Mouse (Mus musculus): ENCODE data around the gene Slc24a3. TPM values are rescaled to one million over a fixed set of nuclear protein-coding genes. Genes with fewer than 3 reads are reported as not detected.

The Slc24a3 gene
- total RNA-seq, 2 experiments from 2014 or later: 1.3 to 2.0 TPM

DNA sequence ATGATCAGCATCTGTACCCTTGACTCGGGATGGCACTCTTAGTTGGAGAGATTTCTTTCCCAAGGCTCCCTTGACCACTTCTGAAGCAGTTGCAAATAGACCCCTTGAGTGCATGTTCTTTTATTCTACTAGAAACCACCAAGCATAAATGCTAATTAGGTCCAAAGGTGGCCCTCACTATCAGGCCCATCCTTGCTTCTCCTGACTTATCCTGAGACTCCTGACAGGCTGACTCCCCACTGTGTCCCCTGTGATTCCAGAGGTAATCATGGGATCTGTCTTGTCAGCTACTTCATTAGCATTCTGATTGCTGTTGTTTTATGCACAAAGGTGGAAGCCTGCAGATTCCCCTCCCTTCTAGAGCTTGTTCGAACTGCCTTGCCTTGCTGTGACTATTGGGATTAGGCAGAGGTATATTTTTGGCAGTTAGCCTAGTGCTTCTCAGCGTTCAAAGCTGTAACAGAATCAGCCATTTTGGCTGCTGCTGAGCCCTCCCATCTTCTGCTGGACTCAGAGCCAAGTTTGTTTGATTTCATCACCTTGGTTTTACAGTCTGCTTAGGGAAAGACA lies 293.4 kb downstream of the Slc24a3 start:
- Histone ChIP-seq H3K4me3 (no peak overlapping the region), H3K27ac (no peak overlapping the region)
- intact Hi-C loops (cut with DNase I): no loop called here
- DNase-seq: no peak
- no peak for TF ChIP-seq CTCF (IDR thresholded peaks at IDR 0.05)

DNA sequence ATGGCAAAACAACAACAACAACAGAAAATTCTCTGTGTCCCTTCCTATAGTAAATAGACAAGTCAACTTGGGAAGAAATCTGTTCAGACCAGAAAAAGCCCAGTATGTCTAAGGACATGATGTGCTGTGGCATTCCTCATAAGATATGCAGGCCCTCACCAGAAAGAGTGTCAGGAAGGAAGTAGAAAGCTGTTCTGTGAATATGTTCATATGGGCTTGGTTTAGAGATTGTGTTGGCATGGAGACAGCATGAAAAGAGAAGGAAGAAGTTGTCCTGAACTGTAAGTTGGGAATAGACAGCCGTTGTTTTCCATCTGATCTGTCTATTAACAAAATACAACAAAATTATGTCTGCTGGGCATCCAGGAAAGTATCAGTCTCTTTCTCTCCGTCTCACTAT lies 294.7 kb downstream of the Slc24a3 start:
- DNase-seq: no peak
- intact Hi-C loops (cut with DNase I): no loop called here
- no peak overlapping the region for H3K27ac ChIP-seq
- no peak for TF ChIP-seq CTCF (IDR thresholded peaks at IDR 0.05)
- no peak overlapping the region for H3K4me3 ChIP-seq

DNA sequence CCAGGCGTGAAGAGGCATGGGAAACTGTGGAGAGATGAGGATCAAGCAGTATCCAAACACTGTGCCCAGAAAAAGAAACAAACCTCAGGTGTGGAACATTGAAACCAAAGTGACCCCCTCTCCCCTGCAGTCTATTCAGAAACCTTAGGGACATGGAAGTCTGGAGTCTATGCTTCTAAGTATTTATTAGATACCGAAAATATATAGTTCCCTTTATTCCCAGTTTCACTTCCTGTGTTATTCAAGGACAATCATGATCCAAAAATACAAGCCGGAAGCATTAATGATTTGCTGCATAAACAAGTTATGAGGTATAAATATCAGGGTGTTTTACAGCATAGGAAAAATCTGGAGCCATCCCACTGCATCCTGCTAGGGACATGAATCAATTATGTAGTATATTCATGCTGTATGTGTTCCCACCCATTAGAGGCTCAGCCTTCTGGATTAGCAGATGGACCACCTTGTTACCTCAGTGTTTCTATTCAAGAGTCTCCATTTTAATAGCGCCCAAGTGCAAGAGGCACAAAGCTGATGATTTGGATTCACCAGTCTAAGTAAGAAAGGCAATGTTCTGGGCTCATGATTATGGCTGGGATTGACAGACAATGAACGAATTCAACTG lies 301.3 kb downstream of the Slc24a3 start:
- no peak overlapping the region for H3K4me3 ChIP-seq
- no peak overlapping the region for H3K27ac ChIP-seq
- DNase-seq: no peak
- TF ChIP-seq CTCF (IDR thresholded peaks at IDR 0.05): no peak
- intact Hi-C loops (cut with DNase I): no loop called here

DNA sequence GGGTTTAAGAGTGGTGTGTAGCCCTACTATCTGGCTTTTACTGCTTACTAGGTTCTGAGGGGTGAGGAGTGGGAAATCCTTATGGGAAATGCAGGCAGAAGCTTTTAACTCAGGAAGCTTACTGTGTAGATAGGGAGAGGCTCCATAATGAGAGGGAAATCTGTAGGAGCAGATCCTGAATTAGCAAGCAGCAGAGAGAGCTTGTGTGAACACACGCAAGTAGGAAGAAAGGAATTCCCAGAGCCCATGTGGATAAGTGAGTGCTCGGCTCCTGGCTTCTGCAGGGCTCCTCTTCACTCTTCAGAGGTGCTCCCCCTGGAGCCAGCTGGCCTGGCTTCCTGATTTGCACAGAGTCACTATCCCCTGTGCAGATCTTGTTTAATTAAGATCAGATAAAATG lies 309.9 kb downstream of the Slc24a3 start:
- Histone ChIP-seq H3K27ac (no peak overlapping the region), H3K4me3 (no peak overlapping the region)
- no peak for TF ChIP-seq CTCF (IDR thresholded peaks at IDR 0.05)
- no peak for DNase-seq
- intact Hi-C loops (cut with DNase I): no loop called here

DNA sequence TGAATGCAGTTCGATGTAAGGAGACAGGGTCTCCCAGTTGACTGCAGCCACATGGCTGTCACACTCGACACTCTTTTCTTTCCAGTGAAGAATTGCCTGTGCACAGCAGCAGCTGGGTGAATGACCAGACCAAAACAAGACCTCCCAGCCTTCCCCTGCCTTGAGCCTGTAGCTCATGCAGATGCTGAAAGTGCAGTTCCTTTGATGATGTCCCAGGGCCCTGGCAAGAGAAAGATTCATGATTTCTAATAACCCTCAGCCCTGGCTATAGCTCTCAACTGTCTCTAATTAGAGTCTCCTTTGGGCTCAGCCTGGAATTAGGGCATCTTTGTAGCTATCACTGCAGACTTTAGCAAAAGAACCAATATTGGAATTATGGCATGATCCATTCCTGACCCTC lies 312.1 kb downstream of the Slc24a3 start:
- intact Hi-C loops (cut with DNase I): loop anchor here (10.0 kb wide), 1 partner anchor 1325 kb away; no protein-coding TSS in a partner anchor
- Histone ChIP-seq H3K27ac (no peak overlapping the region), H3K4me3 (no peak overlapping the region)
- no peak for TF ChIP-seq CTCF (IDR thresholded peaks at IDR 0.05)
- no peak for DNase-seq

DNA sequence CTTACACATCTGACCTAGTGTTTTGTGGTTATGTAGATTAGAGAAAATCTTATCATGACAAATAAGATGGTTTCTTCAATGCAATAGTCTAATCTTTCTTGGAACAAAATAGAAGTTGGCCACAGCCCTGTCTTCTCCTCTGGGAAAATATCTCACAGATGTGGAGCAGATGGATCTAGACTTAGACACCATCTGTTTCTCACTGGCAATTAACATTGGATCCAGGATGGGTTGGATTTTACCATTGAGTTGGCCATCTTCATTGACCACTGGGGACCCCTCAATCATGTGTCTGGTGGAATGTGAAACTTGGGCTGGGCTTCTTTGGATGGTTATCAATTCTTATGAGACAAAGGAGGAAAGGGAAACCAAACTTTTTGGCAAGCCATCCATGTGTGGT lies 332.7 kb downstream of the Slc24a3 start:
- no peak overlapping the region for H3K27ac ChIP-seq
- DNase-seq: peak; percentile 27
- no peak overlapping the region for H3K4me3 ChIP-seq
- no peak for TF ChIP-seq CTCF (IDR thresholded peaks at IDR 0.05)
- intact Hi-C loops (cut with DNase I): no loop called here

DNA sequence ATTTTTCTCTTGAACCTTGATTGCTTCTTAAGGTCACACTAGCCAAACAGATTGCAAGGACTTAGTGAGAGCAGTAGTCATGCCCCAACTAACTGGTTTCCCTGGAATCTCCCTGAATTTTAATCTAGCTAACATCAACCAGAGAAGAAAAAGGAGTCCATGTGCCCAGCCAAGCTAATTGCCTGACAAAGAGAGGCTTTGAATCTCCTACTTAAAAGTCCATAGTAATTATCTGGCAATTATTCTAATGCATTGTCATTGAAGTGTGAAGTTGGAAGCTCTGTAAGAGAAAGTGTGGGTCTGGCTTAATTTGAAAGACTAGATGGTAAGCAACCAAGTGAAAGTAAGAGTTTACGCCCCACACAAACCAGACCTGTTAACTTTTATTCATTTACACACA lies 333.9 kb downstream of the Slc24a3 start:
- no peak for TF ChIP-seq CTCF (IDR thresholded peaks at IDR 0.05)
- H3K27ac ChIP-seq: no peak overlapping the region
- no peak overlapping the region for H3K4me3 ChIP-seq
- no peak for DNase-seq
- intact Hi-C loops (cut with DNase I): no loop called here

DNA sequence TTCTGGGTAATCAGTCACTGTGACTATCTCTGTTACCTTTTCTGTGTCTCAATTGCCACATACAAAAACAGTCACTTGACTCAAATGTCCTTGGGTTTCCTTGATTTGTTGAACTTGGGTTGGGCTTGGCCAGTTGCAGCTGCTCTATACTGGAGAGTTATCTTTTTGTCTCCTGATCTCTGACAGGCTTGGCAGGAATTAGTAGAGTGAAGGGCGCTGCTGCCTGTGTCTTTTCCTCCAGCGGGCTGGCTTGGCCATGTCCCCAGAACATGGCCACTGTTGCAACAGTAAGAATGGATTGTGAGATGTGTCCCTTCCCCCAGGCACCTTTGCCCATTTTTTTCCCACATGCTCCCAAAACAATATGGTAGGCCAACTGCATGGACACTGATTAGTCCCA lies 340.1 kb downstream of the Slc24a3 start:
- TF ChIP-seq CTCF (IDR thresholded peaks at IDR 0.05): no peak
- intact Hi-C loops (cut with DNase I): no loop called here
- H3K27ac ChIP-seq: no peak overlapping the region
- H3K4me3 ChIP-seq: no peak overlapping the region
- no peak for DNase-seq

DNA sequence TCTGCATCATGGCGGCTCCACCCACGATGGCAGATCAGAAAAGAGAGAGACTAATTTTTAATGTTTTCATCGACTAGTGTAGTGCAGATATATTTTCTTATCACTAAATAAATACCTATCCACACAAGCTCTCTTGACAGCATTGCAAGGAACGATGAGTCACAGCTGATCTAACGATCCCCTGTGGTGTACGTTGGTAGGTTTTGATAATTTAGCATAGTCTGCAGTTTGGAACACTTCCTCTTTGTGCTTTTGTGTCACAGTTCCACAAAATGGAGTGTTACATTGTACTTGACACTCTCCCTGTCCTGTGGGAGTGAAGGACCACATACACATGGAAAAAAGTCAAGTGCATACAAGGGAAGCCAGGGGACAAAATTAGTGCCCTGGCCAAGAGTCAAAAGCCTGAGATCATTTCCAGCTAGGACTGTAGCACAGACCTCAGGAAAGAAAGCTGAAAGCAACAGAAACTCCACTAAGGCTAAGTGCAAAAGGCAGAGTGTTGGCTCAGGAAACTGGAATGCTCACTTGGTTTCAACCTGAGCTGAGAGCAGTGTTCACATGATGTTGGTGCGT lies 343.2 kb downstream of the Slc24a3 start:
- TF ChIP-seq CTCF (IDR thresholded peaks at IDR 0.05): no peak
- intact Hi-C loops (cut with DNase I): loop anchor here (10.0 kb wide), 1 partner anchor 216 kb away; no protein-coding TSS in a partner anchor
- no peak for DNase-seq
- Histone ChIP-seq H3K27ac (no peak overlapping the region), H3K4me3 (no peak overlapping the region)

DNA sequence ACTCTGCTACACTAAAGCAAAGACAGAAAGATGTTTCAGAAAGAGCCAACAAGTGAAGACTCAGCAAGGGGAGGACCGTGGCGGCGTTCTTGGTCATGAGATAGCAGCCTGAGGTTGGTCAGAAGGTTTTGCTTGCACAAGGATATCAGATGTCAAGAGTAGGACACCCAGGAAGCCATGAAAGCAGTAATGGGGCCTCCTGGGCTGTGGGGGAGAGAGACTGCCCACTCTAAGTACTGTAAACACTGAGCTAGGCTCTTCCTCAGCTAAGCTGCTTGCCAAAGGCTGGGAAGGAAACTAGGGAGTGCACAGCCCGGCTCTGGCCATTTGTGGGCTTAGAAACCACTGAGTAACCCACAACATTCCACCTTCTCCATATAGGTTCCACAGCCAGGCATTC lies 348.4 kb downstream of the Slc24a3 start:
- DNase-seq: no peak
- H3K27ac ChIP-seq: no peak overlapping the region
- no peak for TF ChIP-seq CTCF (IDR thresholded peaks at IDR 0.05)
- no peak overlapping the region for H3K4me3 ChIP-seq
- intact Hi-C loops (cut with DNase I): loop anchor here (10.0 kb wide), 1 partner anchor 221 kb away; no protein-coding TSS in a partner anchor

DNA sequence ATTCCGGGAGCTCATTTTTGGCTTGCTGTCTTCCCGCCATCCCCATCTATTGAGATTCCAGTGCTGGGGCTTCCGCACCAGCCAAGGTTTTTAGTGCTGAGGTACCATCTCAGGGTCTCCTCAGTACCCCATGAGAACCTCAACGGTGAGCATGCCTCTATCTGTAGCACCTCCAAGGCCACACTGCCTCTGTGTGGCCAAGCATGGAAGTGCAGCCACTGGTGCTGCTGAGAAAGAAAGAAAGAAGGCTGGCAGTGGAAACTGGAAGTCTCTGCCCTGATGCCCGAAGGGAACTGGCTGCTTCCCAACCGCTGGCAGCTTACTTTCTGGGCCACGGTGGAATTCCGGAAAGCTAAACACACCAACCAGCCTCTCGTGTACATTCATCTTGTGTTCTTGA lies 349.8 kb downstream of the Slc24a3 start:
- DNase-seq: peak; percentile 75
- intact Hi-C loops (cut with DNase I): loop anchor here (1.0 to 10.0 kb wide), 2 partner anchors 223 to 356 kb away; no protein-coding TSS in a partner anchor

DNA sequence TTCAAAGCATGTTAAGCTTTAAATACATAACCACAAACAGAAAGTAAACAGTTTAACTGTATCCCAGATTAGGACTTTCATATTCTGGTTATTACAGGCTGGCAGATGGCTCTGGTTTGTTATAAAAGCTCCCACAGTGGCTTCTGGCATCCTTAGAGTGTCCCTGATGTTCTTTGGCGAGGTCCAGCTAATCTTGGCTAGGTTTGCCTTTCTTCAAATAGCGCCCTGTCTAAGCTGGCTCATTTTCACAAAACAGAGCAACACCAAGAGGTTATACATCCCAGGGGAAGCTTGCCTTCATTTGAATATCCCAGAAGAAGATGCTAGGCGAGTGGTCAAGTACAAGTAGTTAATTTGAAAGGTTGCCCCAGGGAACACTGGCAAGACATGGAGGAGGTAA lies 354.5 kb downstream of the Slc24a3 start:
- Histone ChIP-seq H3K27ac (no peak overlapping the region), H3K4me3 (no peak overlapping the region)
- intact Hi-C loops (cut with DNase I): no loop called here
- TF ChIP-seq CTCF (IDR thresholded peaks at IDR 0.05): no peak
- DNase-seq: peak; percentile 51

More for the DNA sequence above, 349.8 kb downstream of the Slc24a3 start:
- TF ChIP-seq CTCF (IDR thresholded peaks at IDR 0.05): peak; percentile 93
- H3K27ac ChIP-seq: no peak overlapping the region
- no peak overlapping the region for H3K4me3 ChIP-seq

DNA sequence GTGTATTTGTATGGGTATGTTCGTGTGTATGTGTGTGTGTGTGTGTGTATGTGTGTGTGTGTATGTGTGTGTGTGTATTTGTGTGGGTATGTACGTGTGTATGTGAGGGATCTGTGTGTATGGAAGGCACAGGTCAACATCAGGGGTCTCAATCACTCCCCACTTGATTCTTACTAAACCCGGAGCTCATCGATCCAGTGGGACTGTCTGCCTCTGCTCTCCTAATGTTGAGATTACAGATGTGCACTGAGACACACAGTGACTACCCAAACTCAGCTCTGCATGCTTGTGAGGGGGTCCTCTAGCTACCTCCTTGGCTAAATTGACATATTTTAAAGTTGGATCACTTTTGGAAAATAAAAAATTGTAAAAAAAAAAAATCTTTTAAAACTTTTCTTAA lies 355.8 kb downstream of the Slc24a3 start:
- TF ChIP-seq CTCF (IDR thresholded peaks at IDR 0.05): no peak
- no peak overlapping the region for H3K4me3 ChIP-seq
- no peak for DNase-seq
- no peak overlapping the region for H3K27ac ChIP-seq
- intact Hi-C loops (cut with DNase I): no loop called here

DNA sequence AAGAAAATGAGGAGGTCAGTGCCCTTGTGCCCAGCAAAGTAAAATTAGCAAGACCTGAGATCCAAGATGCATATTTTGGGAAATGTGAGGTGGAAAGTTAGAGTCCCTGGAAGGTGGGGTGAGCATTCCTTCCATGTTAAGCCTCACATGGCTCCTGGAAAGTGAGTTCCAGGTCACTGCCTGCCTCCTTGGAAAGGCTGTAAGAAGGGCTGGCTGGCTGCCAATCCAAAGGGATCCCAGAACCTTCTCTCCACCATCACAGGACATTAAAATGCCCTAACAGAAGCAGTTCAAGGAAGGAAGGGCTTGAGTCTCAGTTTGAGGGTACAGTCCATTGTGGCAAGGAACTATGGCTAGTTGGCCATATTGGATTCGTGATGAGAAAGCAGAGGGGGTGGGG lies 359.6 kb downstream of the Slc24a3 start:
- Histone ChIP-seq H3K4me3 (no peak overlapping the region), H3K27ac (no peak overlapping the region)
- DNase-seq: no peak
- intact Hi-C loops (cut with DNase I): no loop called here
- no peak for TF ChIP-seq CTCF (IDR thresholded peaks at IDR 0.05)
